Mouse (Mus musculus) embryonic facial prominence, embryonic 13.5 days (tissue): Measurements from ENCODE around the gene Gm5157. TPM values are rescaled to one million over a fixed set of nuclear protein-coding genes. Genes with fewer than 3 reads are reported as not detected.
"Not testable (repeated sequence)": the region's sequence is repeated elsewhere in the genome, so short reads cannot be mapped to it uniquely, and the experiment has no call there.

ENCODE experiments used
- ATAC-seq: fragments of 200-750 bp; cut with Nextera tagmentation; 2 replicates; pipeline ENCODE4 v1.8.0; 2017; ENCODE audit warnings: low read depth; ENCODE audit not compliant: insufficient number of reproducible peaks, insufficient read depth, low FRiP score, low TSS enrichment
- H3K27ac ChIP-seq: fragments of 300-500 bp; sonication (generic); 2 replicates; pipeline ENCODE4 v1.5.1; 2015; ENCODE audit warnings: moderate library complexity, mild to moderate bottlenecking, inconsistent platforms
- H3K27me3 ChIP-seq: fragments of 300-500 bp; sonication (generic); 2 replicates; pipeline ENCODE4 v1.6.1; 2015; ENCODE audit warnings: mild to moderate bottlenecking, inconsistent platforms
- H3K36me3 ChIP-seq: fragments of 300-500 bp; sonication (generic); 2 replicates; pipeline ENCODE4 v1.6.1; 2015; ENCODE audit warnings: mild to moderate bottlenecking, inconsistent platforms
- H3K4me1 ChIP-seq: fragments of 300-500 bp; sonication (generic); 2 replicates; pipeline ENCODE4 v1.6.1; 2015; ENCODE audit warnings: inconsistent platforms
- H3K4me2 ChIP-seq: fragments of 300-500 bp; sonication (generic); 2 replicates; pipeline ENCODE4 v1.6.1; 2015; ENCODE audit warnings: moderate library complexity, mild to moderate bottlenecking, inconsistent platforms
- H3K4me3 ChIP-seq: fragments of 300-500 bp; sonication (generic); 2 replicates; pipeline ENCODE4 v1.5.1; 2015; ENCODE audit warnings: mild to moderate bottlenecking, inconsistent platforms
- H3K9ac ChIP-seq: fragments of 300-500 bp; sonication (generic); 2 replicates; pipeline ENCODE4 v1.6.1; 2015; ENCODE audit warnings: mild to moderate bottlenecking, inconsistent platforms
- H3K9me3 ChIP-seq: fragments of 300-500 bp; sonication (generic); 2 replicates; pipeline ENCODE4 v1.6.1; 2016; ENCODE audit warnings: inconsistent platforms
- WGBS: fragments of 180-500 bp; shearing (Covaris S2); methylation state at CpG from one replicate; pipeline ENCODE4 v1.1.7; 2015; ENCODE audit warnings: mixed read lengths; 5-methylcytosine and 5-hydroxymethylcytosine counted together
- polyA plus RNA-seq: library from polyadenylated mRNA; unstranded; fragments of >200 nt; fragmentation: Nextera tagmentation; extraction: Ambion mirVana; gene quantifications from 2 replicates; pipeline ENCODE4 v1.2.1, GENCODE M21; 2015

The Gm5157 gene
- not detected in 2 replicates for polyA plus RNA-seq

DNA sequence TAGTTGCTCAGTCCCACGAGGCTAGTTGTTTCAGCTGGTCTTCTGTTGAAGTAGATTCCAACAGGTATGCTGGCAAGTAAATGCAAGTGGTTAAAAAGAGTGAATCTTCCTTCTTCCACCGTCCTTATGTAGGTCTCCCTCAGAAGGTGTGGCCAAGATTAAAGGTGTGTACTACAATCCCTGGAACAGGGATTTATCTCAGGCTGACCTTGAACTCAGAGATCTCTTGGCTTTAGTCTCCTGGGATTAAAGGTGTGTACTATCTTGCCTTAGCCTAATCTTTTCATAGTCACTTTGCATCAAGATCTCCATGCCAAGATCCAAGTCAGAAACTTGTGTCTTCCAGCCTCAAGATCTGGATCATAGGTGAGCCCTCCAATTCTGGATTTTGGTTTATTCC, at the start of gene Gm5157:
Gene Gm5157 (minus strand): TSS at position 101 of the 400 bp plus-strand sequence.
- WGBS: 22% methylated on average over 1 of the region's 2 CpGs
- not testable (repeated sequence) for H3K27ac ChIP-seq, H3K4me2 ChIP-seq, H3K4me3 ChIP-seq, H3K4me1 ChIP-seq, H3K9me3 ChIP-seq, H3K9ac ChIP-seq, ATAC-seq, H3K27me3 ChIP-seq, H3K36me3 ChIP-seq

DNA sequence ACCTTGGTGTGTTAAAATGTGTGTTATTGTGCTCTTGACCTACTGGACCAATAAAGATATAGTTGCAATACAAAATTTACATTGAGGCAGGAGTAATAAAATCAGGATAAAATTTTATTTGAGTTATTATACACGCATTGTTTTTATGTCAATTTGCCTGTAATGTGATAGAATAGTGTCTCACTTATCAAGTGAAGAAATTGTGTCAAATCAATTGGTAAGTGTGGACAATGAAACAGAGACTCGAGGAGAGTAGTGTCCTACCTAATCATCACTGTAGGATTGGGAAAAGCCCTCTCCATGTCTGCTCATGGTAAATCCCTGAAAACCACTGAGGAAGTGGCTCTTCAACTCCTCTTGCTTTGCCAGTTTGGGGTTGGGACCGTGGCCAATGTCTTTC, 28.3 kb downstream of the Gm5157 start, which contains the start of gene Vmn1r123:
Gene Vmn1r123 (plus strand): TSS at position 301 of the 400 bp plus-strand sequence.
- not testable (repeated sequence) for ATAC-seq, H3K36me3 ChIP-seq, H3K9me3 ChIP-seq, H3K9ac ChIP-seq, H3K27ac ChIP-seq, H3K27me3 ChIP-seq, H3K4me1 ChIP-seq, H3K4me2 ChIP-seq, H3K4me3 ChIP-seq
- WGBS: 13% methylated on average over 1 of the region's 3 CpGs

Other genes starting within 250 kb of the Gm5157 start
- gene Vmn1r119, start 178.0 kb downstream of the Gm5157 start, polyA plus RNA-seq: not detected in 2 replicates
- gene Vmn1r120, start 136.6 kb downstream of the Gm5157 start, polyA plus RNA-seq: not detected in 2 replicates
- not detected in 2 replicates for gene Vmn1r121, start 91.9 kb downstream of the Gm5157 start, polyA plus RNA-seq
- not detected in 2 replicates for gene Vmn1r122, start 56.3 kb downstream of the Gm5157 start, polyA plus RNA-seq
- gene Vmn1r123, start 28.2 kb downstream of the Gm5157 start, polyA plus RNA-seq: not detected in 2 replicates
- gene Vmn1r124, start 70.2 kb upstream of the Gm5157 start, polyA plus RNA-seq: not detected in 2 replicates
- gene Vmn1r125, start 81.8 kb upstream of the Gm5157 start, polyA plus RNA-seq: not detected in 2 replicates
- not detected in 2 replicates for gene Vmn1r126, start 111.0 kb upstream of the Gm5157 start, polyA plus RNA-seq
- not detected in 2 replicates for gene Vmn1r127, start 129.4 kb upstream of the Gm5157 start, polyA plus RNA-seq
- not detected in 2 replicates for gene Vmn1r128, start 158.9 kb upstream of the Gm5157 start, polyA plus RNA-seq
- not detected in 2 replicates for gene Vmn1r129, start 170.9 kb upstream of the Gm5157 start, polyA plus RNA-seq
- not detected in 2 replicates for gene Gm6882, start 242.3 kb upstream of the Gm5157 start, polyA plus RNA-seq